Mouse (Mus musculus): ENCODE measurements at regions not wholly inside any gene's neighbourhood (a gene's known extent, or its start where the extent isn't known, plus 50 kb on each side); places are given as distances from the start of the nearest gene placed in this dataset.

GRCm38 (mm10) chr8:79498611-79499010 is 99.3 kb upstream of the Smad1 start:
- TF ChIP-seq POLR2A (IDR thresholded peaks at IDR 0.05; ENCODE audit: control insufficient read depth, extremely low read depth, insufficient read depth, low read length, poor library complexity): no peak
- TF ChIP-seq CTCF (IDR thresholded peaks at IDR 0.05; ENCODE audit: borderline replicate concordance, control insufficient read depth, extremely low read depth, insufficient read depth, low read length, poor library complexity): no peak

All from thymus, adult 2 months (tissue).